14 mouse cellular contexts compared by ENCODE assay signal in genomic region chr16:31188270-31188669, GRCm38 (mm10). TPM values are rescaled to one million over a fixed set of nuclear protein-coding genes. Genes with fewer than 3 reads are reported as not detected.
A peak's percentile ranks its signal among the peaks of the same experiment; 100 is the strongest.
DNase-seq lines count a peak whose midpoint lies in the region; ATAC-seq and TF ChIP-seq lines count a peak whose summit lies in the region.
"Had no signal": no experiment of that assay in that cellular context is flagged by ENCODE, and none has a peak within 500 bp of the region (broad histone marks: within the 10 kb centered on the region; RNA-seq: fewer than 3 reads in every experiment).

No protein-coding gene starts in this region.

- no peak for TF ChIP-seq CTCF in forebrain, postnatal 0 days (IDR thresholded peaks at IDR 0.05; ENCODE audit: low read depth)

- H3K9me3 ChIP-seq in hindbrain, embryonic 10.5 days: no peaks in the 10 kb centered on the region
- H3K9me3 ChIP-seq in hindbrain, embryonic 12.5 days (replicated peaks): no peaks in the 10 kb centered on the region
- no peaks in the 10 kb centered on the region for H3K9me3 ChIP-seq in midbrain, embryonic 14.5 days (ENCODE audit: control insufficient read depth, low read length)
- H3K9me3 ChIP-seq in midbrain, embryonic 10.5 days (replicated peaks): no peaks in the 10 kb centered on the region
- H3K9me3 ChIP-seq in forebrain, postnatal 0 days (ENCODE audit: low read length): no peaks in the 10 kb centered on the region

- H3K4me1 ChIP-seq in hindbrain, embryonic 10.5 days (replicated peaks): peaks cover 35% of the 10 kb centered on the region
- peaks cover 21% of the 10 kb centered on the region for H3K4me1 ChIP-seq in hindbrain, embryonic 12.5 days
- H3K4me1 ChIP-seq in midbrain, embryonic 14.5 days (ENCODE audit: control insufficient read depth, insufficient read depth, low read length): peaks cover 19% of the 10 kb centered on the region
- peaks cover 31% of the 10 kb centered on the region for H3K4me1 ChIP-seq in midbrain, embryonic 10.5 days
- H3K4me1 ChIP-seq in forebrain, postnatal 0 days (ENCODE audit: insufficient read depth): peaks cover 6% of the 10 kb centered on the region; the same call in 1 of the 2 replicates

- H3K27ac ChIP-seq in hindbrain, embryonic 10.5 days: 0 out of 2 replicates have a peak overlapping the region, but pooled peaks have one; percentile 8
- H3K27ac ChIP-seq in hindbrain, embryonic 12.5 days: no peak overlapping the region
- no peak overlapping the region for H3K27ac ChIP-seq in midbrain, embryonic 14.5 days (replicated peaks; ENCODE audit: low read depth, low read length)
- no peak overlapping the region for H3K27ac ChIP-seq in midbrain, embryonic 10.5 days (replicated peaks)
- no peak overlapping the region for H3K27ac ChIP-seq in forebrain, postnatal 0 days (ENCODE audit: low read depth, low read length)
- H3K27ac ChIP-seq: liver, embryonic 14.5 days had no signal

- DNase-seq in hindbrain, embryonic 10.5 days (ENCODE audit: low spot score): no peak
- DNase-seq in midbrain, embryonic 14.5 days: no peak
- no peak for DNase-seq in midbrain, embryonic 10.5 days (ENCODE audit: low spot score)
- no peak for DNase-seq in forebrain, postnatal 0 days
- peak; percentile 35 for DNase-seq in retina, embryonic 14.5 days (ENCODE audit: low spot score)
- no peak for DNase-seq in embryo, embryonic 11 days
- no peak for DNase-seq in adrenal gland, adult 2 months
- DNase-seq: cerebellum, adult 18-20 months; kidney, adult 2 months; kidney, postnatal 36 days; layer of hippocampus, postnatal 36 days; right cerebral cortex, postnatal 25 days had no signal

- H3K4me3 ChIP-seq in hindbrain, embryonic 10.5 days: no peak overlapping the region
- no peak overlapping the region for H3K4me3 ChIP-seq in hindbrain, embryonic 12.5 days
- no peak overlapping the region for H3K4me3 ChIP-seq in midbrain, embryonic 14.5 days (replicated peaks; ENCODE audit: low read depth, low read length)
- no peak overlapping the region for H3K4me3 ChIP-seq in midbrain, embryonic 10.5 days
- H3K4me3 ChIP-seq in forebrain, postnatal 0 days (ENCODE audit: low read depth, low read length): no peak overlapping the region

- H3K9ac ChIP-seq in hindbrain, embryonic 12.5 days: no peak overlapping the region
- 0 out of 2 replicates have a peak overlapping the region, but pooled peaks have one; percentile 7 for H3K9ac ChIP-seq in midbrain, embryonic 14.5 days (replicated peaks; ENCODE audit: low read length)
- no peak overlapping the region for H3K9ac ChIP-seq in forebrain, postnatal 0 days
- H3K9ac ChIP-seq: liver, embryonic 14.5 days had no signal

- no peaks in the 10 kb centered on the region for H3K27me3 ChIP-seq in hindbrain, embryonic 10.5 days (ENCODE audit: insufficient read depth, poor library complexity, severe bottlenecking)
- H3K27me3 ChIP-seq in hindbrain, embryonic 12.5 days: no peaks in the 10 kb centered on the region
- H3K27me3 ChIP-seq in midbrain, embryonic 14.5 days (ENCODE audit: control insufficient read depth, insufficient read depth, low read length): no peaks in the 10 kb centered on the region
- H3K27me3 ChIP-seq in midbrain, embryonic 10.5 days (ENCODE audit: low read depth, poor library complexity, severe bottlenecking): no peaks in the 10 kb centered on the region
- H3K27me3 ChIP-seq in forebrain, postnatal 0 days (ENCODE audit: insufficient read depth, low read length): no peaks in the 10 kb centered on the region

- ATAC-seq in hindbrain, embryonic 12.5 days (ENCODE audit: low FRiP score): no peak
- ATAC-seq in midbrain, embryonic 14.5 days (ENCODE audit: low FRiP score, low TSS enrichment): no peak
- ATAC-seq in forebrain, postnatal 0 days: peak; percentile 38; the same call in 1 of the 2 replicates

- H3K4me2 ChIP-seq in hindbrain, embryonic 12.5 days (replicated peaks): no peak overlapping the region
- no peak overlapping the region for H3K4me2 ChIP-seq in midbrain, embryonic 14.5 days (ENCODE audit: low read length)
- H3K4me2 ChIP-seq in forebrain, postnatal 0 days (ENCODE audit: low read depth): no peak overlapping the region

- WGBS in hindbrain, embryonic 10.5 days: 63% methylated on average over 6 of the region's 6 CpGs
- 68% methylated on average over 6 of the region's 6 CpGs for WGBS in hindbrain, embryonic 12.5 days
- 31% methylated on average over 6 of the region's 6 CpGs for WGBS in midbrain, embryonic 14.5 days
- WGBS in midbrain, embryonic 10.5 days: 66% methylated on average over 6 of the region's 6 CpGs
- WGBS in forebrain, postnatal 0 days: 31% methylated on average over 6 of the region's 6 CpGs

- no peaks in the 10 kb centered on the region for H3K36me3 ChIP-seq in hindbrain, embryonic 10.5 days
- H3K36me3 ChIP-seq in hindbrain, embryonic 12.5 days: no peaks in the 10 kb centered on the region
- no peaks in the 10 kb centered on the region for H3K36me3 ChIP-seq in midbrain, embryonic 14.5 days (ENCODE audit: control insufficient read depth, insufficient read depth, low read length)
- H3K36me3 ChIP-seq in midbrain, embryonic 10.5 days: no peaks in the 10 kb centered on the region
- no peaks in the 10 kb centered on the region for H3K36me3 ChIP-seq in forebrain, postnatal 0 days (ENCODE audit: insufficient read depth)

RNA-seq across cellular contexts. Expression of gene Acap2, which starts 12.8 kb away (rescaled TPM):
- 16.8 and 20.1 TPM in 2 replicates for polyA plus RNA-seq in hindbrain, embryonic 10.5 days (2016; fragmentation: Nextera tagmentation; extraction: Ambion mirVana)
- polyA plus RNA-seq in hindbrain, embryonic 12.5 days (2016; fragmentation: Nextera tagmentation; extraction: Ambion mirVana): 22.8 and 23.3 TPM in 2 replicates
- polyA plus RNA-seq in midbrain, embryonic 14.5 days (2014; fragmentation: Nextera tagmentation; extraction: Ambion mirVana): 13.9 and 18.6 TPM in 2 replicates
- polyA plus RNA-seq in midbrain, embryonic 10.5 days (2016; fragmentation: Nextera tagmentation; extraction: Ambion mirVana): 16.9 and 19.2 TPM in 2 replicates
- total RNA-seq in forebrain, postnatal 0 days (2014; rRNA removed): 24.5 and 33.6 TPM in 2 replicates
- polyA plus RNA-seq in forebrain, postnatal 0 days (2015; fragmentation: Nextera tagmentation; extraction: Ambion mirVana): 6.0 and 8.8 TPM in 2 replicates
- 10 to 100 TPM; 31.9 to 40.2 TPM for total RNA-seq in adrenal gland, adult 2 months (2021)
- polyA plus RNA-seq in adrenal gland, adult 2 months (2012; rRNA removed): 8.3 and 9.6 TPM in 2 replicates
